Mouse (Mus musculus): Measurements from ENCODE around the gene Urm1. TPM values are rescaled to one million over a fixed set of nuclear protein-coding genes. Genes with fewer than 3 reads are reported as not detected.

Gene Urm1
- polyA plus RNA-seq, 1 experiment from 2014 or later: 26.1 TPM

GRCm38 (mm10) chr2:29843231-29844105, 23.6 kb downstream of the Urm1 start:
- no peak for TF ChIP-seq CTCF (IDR thresholded peaks at IDR 0.05; ENCODE audit: low read depth)
- Histone ChIP-seq H3K27ac (no peak overlapping the region), H3K9ac (ENCODE audit: low read depth, low read length) (no peak overlapping the region), H3K9me3 (replicated peaks; ENCODE audit: low read length) (no peaks in the 10 kb centered on the region), H3K27me3 (ENCODE audit: insufficient read depth, low read length) (peaks cover 26% of the 10 kb centered on the region), H3K4me2 (ENCODE audit: low read length) (no peak overlapping the region), H3K4me1 (replicated peaks; ENCODE audit: insufficient read depth, low read length) (peaks cover 5% of the 10 kb centered on the region; the same call in 1 of the 2 replicates), H3K4me3 (replicated peaks; ENCODE audit: low read depth, low read length) (no peak overlapping the region), H3K36me3 (ENCODE audit: insufficient read depth, low read length) (peaks cover 26% of the 10 kb centered on the region)
- 69% methylated on average over 9 of the region's 9 CpGs for WGBS
- DNase-seq (ENCODE audit: low spot score): no peak
- 0 out of 2 replicates have a peak, but pooled peaks have one; percentile 15 for ATAC-seq (replicated peaks; ENCODE audit: low FRiP score, low read depth)

DNA sequence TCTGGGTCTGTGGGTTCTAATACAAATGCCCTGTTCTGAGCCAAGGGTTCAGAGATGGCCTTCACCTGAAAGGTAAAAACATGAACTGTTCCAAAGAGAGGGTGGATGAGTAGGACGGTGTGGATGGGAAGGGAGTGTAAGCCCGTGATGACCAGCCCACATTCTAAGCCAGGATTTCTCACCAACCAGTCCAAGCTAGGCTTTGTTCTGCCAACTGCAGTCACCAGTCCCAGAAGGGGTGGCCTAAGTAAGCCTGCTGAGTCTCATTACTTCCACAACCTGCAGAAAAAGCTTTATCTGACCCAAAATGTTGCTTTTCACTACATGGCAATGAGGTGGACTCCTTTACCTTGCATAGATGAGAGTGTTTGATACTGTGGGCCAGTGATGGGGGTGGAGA, 24.2 kb downstream of the Urm1 start:
- H3K4me1 ChIP-seq (replicated peaks; ENCODE audit: insufficient read depth, low read length): peaks cover 5% of the 10 kb centered on the region; the same call in 1 of the 2 replicates
- no peaks in the 10 kb centered on the region for H3K9me3 ChIP-seq (replicated peaks; ENCODE audit: low read length)
- H3K4me3 ChIP-seq (replicated peaks; ENCODE audit: low read depth, low read length): no peak overlapping the region
- DNase-seq (ENCODE audit: low spot score) (no peak), ATAC-seq (replicated peaks; ENCODE audit: low FRiP score, low read depth) (0 out of 2 replicates have a peak, but pooled peaks have one; percentile 10)
- H3K36me3 ChIP-seq (ENCODE audit: insufficient read depth, low read length): peaks cover 21% of the 10 kb centered on the region
- no peak for TF ChIP-seq CTCF (IDR thresholded peaks at IDR 0.05; ENCODE audit: low read depth)
- no peak overlapping the region for H3K9ac ChIP-seq (ENCODE audit: low read depth, low read length)
- WGBS: 90% methylated on average over 2 of the region's 2 CpGs
- H3K4me2 ChIP-seq (ENCODE audit: low read length): no peak overlapping the region
- peaks cover 26% of the 10 kb centered on the region for H3K27me3 ChIP-seq (ENCODE audit: insufficient read depth, low read length)
- no peak overlapping the region for H3K27ac ChIP-seq

DNA sequence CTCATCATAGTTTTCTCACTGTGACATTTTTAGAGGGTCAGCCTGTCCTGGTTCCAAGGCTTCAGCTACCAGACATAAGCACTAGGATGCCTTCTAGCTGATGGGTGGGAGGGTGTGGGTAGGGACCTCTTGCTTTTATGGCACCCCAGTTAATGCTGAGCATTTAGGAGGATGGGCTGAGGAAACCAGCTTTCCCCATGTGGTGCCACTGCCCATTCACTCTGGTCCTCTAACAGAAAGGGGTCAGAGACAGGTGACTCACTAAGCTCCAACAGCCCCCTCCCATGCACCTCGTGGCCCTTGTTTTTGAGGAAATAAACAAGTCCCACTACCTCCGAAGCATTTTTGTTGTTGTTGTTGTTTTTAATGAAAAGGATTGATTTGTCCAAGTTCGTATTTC, 24.8 kb downstream of the Urm1 start:
- H3K4me3 ChIP-seq (replicated peaks; ENCODE audit: low read depth, low read length): no peak overlapping the region
- peaks cover 20% of the 10 kb centered on the region for H3K36me3 ChIP-seq (ENCODE audit: insufficient read depth, low read length)
- no peak overlapping the region for H3K9ac ChIP-seq (ENCODE audit: low read depth, low read length)
- peaks cover 5% of the 10 kb centered on the region; the same call in 1 of the 2 replicates for H3K4me1 ChIP-seq (replicated peaks; ENCODE audit: insufficient read depth, low read length)
- H3K27me3 ChIP-seq (ENCODE audit: insufficient read depth, low read length): peaks cover 26% of the 10 kb centered on the region
- WGBS: 38% methylated on average over 3 of the region's 3 CpGs
- no peaks in the 10 kb centered on the region for H3K9me3 ChIP-seq (replicated peaks; ENCODE audit: low read length)
- no peak overlapping the region for H3K27ac ChIP-seq
- no peak overlapping the region for H3K4me2 ChIP-seq (ENCODE audit: low read length)
- ATAC-seq (replicated peaks; ENCODE audit: low FRiP score, low read depth) (no peak), DNase-seq (ENCODE audit: low spot score) (no peak)
- TF ChIP-seq CTCF (IDR thresholded peaks at IDR 0.05; ENCODE audit: low read depth): no peak

- 13% methylated on average over 24 of the region's 25 CpGs for WGBS
- H3K27me3 ChIP-seq (ENCODE audit: insufficient read depth, low read length): peaks cover 26% of the 10 kb centered on the region
- TF ChIP-seq CTCF (IDR thresholded peaks at IDR 0.05; ENCODE audit: low read depth): no peak
- no peak overlapping the region for H3K27ac ChIP-seq
- 0 out of 2 replicates have a peak overlapping the region, but pooled peaks have one; percentile 42 for H3K9ac ChIP-seq (ENCODE audit: low read depth, low read length)
- peak overlapping the region; percentile 51 for H3K4me2 ChIP-seq (ENCODE audit: low read length)
- H3K9me3 ChIP-seq (replicated peaks; ENCODE audit: low read length): no peaks in the 10 kb centered on the region
- ATAC-seq (replicated peaks; ENCODE audit: low FRiP score, low read depth): no peak
- H3K4me1 ChIP-seq (replicated peaks; ENCODE audit: insufficient read depth, low read length): peaks cover 5% of the 10 kb centered on the region; the same call in 1 of the 2 replicates
- H3K36me3 ChIP-seq (ENCODE audit: insufficient read depth, low read length): peaks cover 17% of the 10 kb centered on the region
- peak overlapping the region; percentile 23; the same call in 1 of the 2 replicates for H3K4me3 ChIP-seq (replicated peaks; ENCODE audit: low read depth, low read length)
- no peak for DNase-seq (ENCODE audit: low spot score)
These were observed 25.8 kb downstream of the Urm1 start for GRCm38 (mm10) chr2:29845636-29846035.

GRCm38 (mm10) chr2:29846061-29846853, 26.4 kb downstream of the Urm1 start:
- no peak for TF ChIP-seq CTCF (IDR thresholded peaks at IDR 0.05; ENCODE audit: low read depth)
- Histone ChIP-seq H3K4me3 (replicated peaks; ENCODE audit: low read depth, low read length) (peak overlapping the region; percentile 23; the same call in 1 of the 2 replicates), H3K27me3 (ENCODE audit: insufficient read depth, low read length) (peaks cover 26% of the 10 kb centered on the region), H3K9me3 (replicated peaks; ENCODE audit: low read length) (no peaks in the 10 kb centered on the region), H3K9ac (ENCODE audit: low read depth, low read length) (0 out of 2 replicates have a peak overlapping the region, but pooled peaks have one; percentile 42), H3K36me3 (ENCODE audit: insufficient read depth, low read length) (peaks cover 16% of the 10 kb centered on the region), H3K4me1 (replicated peaks; ENCODE audit: insufficient read depth, low read length) (peaks cover 5% of the 10 kb centered on the region; the same call in 1 of the 2 replicates), H3K4me2 (ENCODE audit: low read length) (peak overlapping the region; percentile 51), H3K27ac (no peak overlapping the region)
- ATAC-seq (replicated peaks; ENCODE audit: low FRiP score, low read depth) (no peak; the same call in 1 of the 2 replicates), DNase-seq (ENCODE audit: low spot score) (no peak)
- WGBS: 9% methylated on average over 47 of the region's 47 CpGs

- peaks cover 12% of the 10 kb centered on the region for H3K36me3 ChIP-seq (ENCODE audit: insufficient read depth, low read length)
- no peak overlapping the region for H3K4me2 ChIP-seq (ENCODE audit: low read length)
- H3K4me1 ChIP-seq (replicated peaks; ENCODE audit: insufficient read depth, low read length): peaks cover 5% of the 10 kb centered on the region; the same call in 1 of the 2 replicates
- TF ChIP-seq CTCF (IDR thresholded peaks at IDR 0.05; ENCODE audit: low read depth): no peak
- 46% methylated on average over 3 of the region's 3 CpGs for WGBS
- DNase-seq (ENCODE audit: low spot score): no peak
- no peak for ATAC-seq (replicated peaks; ENCODE audit: low FRiP score, low read depth)
- peaks cover 26% of the 10 kb centered on the region for H3K27me3 ChIP-seq (ENCODE audit: insufficient read depth, low read length)
- no peak overlapping the region for H3K9ac ChIP-seq (ENCODE audit: low read depth, low read length)
- no peak overlapping the region for H3K4me3 ChIP-seq (replicated peaks; ENCODE audit: low read depth, low read length)
- H3K27ac ChIP-seq: no peak overlapping the region
- H3K9me3 ChIP-seq (replicated peaks; ENCODE audit: low read length): no peaks in the 10 kb centered on the region
These were observed 27.0 kb downstream of the Urm1 start for GRCm38 (mm10) chr2:29846911-29847310.

Measured in kidney, postnatal 0 days (tissue).